Mouse (Mus musculus) macrophage (primary cell): ENCODE results near the gene Rin1. TPM values are rescaled to one million over a fixed set of nuclear protein-coding genes. Genes with fewer than 3 reads are reported as not detected.

Experiments
- H3K27ac ChIP-seq: fragments of 350-480 bp; formaldehyde crosslinking; 2 replicates; pipeline ENCODE4 v1.9.0; 2021
- H3K36me3 ChIP-seq: fragments of 350-480 bp; formaldehyde crosslinking; 2 replicates; pipeline ENCODE4 v1.9.0; 2021; ENCODE audit errors: inconsistent target
- H3K4me3 ChIP-seq: fragments of 350-480 bp; formaldehyde crosslinking; 2 replicates; pipeline ENCODE4 v1.9.0; 2021; ENCODE audit errors: inconsistent target
- H3K79me2 ChIP-seq: fragments of 350-480 bp; formaldehyde crosslinking; 2 replicates; pipeline ENCODE4 v1.9.0; 2021; ENCODE audit errors: inconsistent target
- WGBS: methylation state at CpG from one replicate; pipeline ENCODE4 v1.1.7; 2026; ENCODE audit warnings: inconsistent platforms; ENCODE audit not compliant: missing documents; 5-methylcytosine and 5-hydroxymethylcytosine counted together
- polyA plus RNA-seq: library from polyadenylated mRNA; stranded (reverse); fragments of 250-400 nt; gene quantifications from 3 replicates; pipeline ENCODE4 v1.2.4, GENCODE M21; 2018; ENCODE audit warnings: inconsistent platforms

The Rin1 gene
- polyA plus RNA-seq, 1 experiment from 2014 or later = 0.11 TPM

DNA sequence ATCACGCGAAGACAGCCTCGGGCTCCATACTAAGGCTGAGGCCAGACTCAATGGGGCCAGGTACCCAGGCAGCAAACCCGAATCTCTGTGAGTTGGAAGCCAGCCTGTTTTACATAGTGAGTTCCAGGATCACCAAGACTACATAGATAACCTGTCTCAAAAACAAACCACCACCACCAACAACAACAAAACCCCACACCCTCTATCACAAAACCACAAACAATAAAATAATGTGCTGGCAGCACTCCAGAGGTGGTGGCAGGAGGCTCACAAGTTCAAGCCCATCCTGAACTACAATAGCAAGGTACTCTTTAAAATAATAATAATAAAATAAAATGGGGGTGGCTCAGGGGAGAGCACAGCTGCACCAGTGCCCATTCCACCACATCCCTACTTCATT is 13.7 kb upstream of the Rin1 start:
- no peaks in the 10 kb centered on the region for H3K36me3 ChIP-seq
- H3K4me3 ChIP-seq = no peak overlapping the region
- H3K79me2 ChIP-seq = peaks cover 16% of the 10 kb centered on the region
- no peak overlapping the region for H3K27ac ChIP-seq
- WGBS = 95% methylated on average over 4 of the region's 4 CpGs

DNA sequence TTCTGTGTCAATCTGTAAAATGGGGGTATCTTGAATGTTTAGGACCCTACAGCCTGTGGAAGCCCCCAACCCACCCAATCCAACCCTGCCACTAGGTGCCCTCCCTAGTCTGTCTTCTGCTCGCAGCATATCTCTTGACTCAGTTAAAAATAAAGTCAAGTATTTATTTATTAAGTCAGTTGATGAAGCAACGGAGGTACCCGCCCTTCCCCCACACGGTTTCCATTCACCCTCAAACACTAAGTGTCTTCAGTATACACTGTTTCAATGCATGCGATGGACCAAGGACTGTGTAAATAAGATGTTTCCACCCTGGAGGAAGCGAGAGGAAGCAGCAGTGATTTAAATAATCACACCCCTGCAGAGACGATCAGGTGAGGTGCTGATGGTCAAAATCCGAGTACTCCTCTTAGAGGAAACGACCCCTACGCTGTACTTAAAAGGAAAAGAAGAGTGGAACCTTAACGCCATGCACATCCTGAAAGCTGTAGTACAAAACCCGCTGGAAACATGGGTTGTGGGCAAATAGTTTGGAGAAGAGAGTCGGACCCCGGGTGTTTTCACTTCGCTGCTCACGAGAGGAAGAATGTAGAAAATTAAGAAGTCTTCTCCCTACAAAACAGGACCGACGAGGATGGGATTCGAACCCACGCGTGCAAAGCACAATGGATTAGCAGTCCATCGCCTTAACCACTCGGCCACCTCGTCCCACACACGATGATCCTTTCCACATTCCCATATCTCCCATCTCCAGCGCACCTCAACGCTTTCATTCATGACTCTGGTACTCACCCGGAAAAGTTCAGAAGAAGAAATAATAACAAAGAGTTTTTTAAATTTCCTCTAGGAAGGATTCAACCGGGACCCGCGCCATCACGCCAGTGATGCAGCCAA is 12.4 kb upstream of the Rin1 start:
- WGBS = 13% methylated on average over 32 of the region's 32 CpGs
- Histone ChIP-seq H3K27ac (no peak overlapping the region), H3K36me3 (no peaks in the 10 kb centered on the region), H3K79me2 (peaks cover 30% of the 10 kb centered on the region), H3K4me3 (peak overlapping the region; percentile 92)

DNA sequence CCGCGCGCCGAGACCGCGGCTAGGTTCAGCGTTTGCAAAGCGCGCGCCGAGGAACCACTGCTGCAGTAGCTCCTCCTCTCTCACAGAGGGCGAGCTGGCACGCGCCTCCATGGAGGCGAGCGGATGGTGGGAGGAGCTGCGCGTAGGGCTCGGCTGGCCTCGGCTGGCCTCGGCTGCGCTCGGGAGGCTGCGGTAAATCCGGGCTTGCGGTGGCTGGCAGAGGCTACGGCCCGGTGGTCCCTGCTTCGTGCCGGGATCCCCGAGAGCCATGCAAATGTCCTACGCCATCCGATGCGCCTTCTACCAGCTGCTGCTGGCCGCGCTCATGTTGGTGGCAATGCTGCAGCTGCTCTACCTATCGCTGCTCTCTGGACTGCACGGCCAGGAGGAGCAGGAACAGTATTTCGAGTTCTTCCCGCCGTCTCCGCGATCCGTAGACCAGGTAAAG is 11.5 kb upstream of the Rin1 start, which contains the start of the genes B4gat1 and AC124502.3:
Gene B4gat1, plus strand, starts transcription at position 118 of the 448 bp plus-strand sequence.
Gene AC124502.3, plus strand, starts transcription at position 183 of the 448 bp plus-strand sequence.
- H3K79me2 ChIP-seq = peaks cover 38% of the 10 kb centered on the region
- peak within 1 kb of the TSS; percentile 38 for H3K27ac ChIP-seq
- WGBS = under 1% methylated on average over 33 of the region's 44 CpGs
- peak within 1 kb of the TSS; percentile 92 for H3K4me3 ChIP-seq
- H3K36me3 ChIP-seq = no peaks in the 10 kb centered on the region

DNA sequence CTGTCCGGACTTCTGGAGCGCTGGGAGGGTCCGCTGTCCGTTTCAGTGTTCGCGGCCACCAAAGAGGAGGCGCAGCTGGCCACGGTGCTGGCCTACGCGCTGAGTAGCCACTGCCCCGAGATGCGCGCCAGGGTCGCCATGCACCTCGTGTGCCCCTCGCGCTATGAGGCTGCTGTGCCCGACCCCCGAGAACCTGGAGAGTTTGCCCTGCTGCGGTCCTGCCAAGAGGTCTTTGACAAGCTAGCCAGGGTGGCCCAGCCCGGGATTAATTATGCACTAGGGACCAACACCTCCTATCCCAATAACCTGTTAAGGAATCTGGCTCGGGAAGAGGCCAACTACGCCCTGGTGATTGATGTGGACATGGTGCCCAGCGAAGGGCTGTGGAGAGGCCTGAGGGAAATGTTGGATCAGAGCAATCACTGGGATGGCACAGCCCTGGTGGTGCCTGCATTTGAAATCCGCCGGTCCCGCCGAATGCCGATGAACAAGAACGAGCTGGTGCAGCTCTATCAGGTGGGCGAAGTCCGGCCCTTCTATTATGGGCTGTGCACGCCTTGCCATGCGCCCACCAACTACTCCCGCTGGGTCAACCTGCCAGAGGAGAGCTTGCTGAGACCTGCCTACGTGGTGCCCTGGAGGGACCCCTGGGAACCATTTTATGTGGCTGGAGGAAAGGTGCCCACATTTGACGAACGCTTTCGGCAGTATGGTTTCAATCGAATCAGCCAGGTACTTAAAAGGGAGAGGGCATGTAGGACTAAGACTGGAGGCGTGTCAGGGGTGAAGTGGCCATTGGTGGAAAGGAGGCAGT is 10.8 kb upstream of the Rin1 start:
- 25% methylated on average over 40 of the region's 41 CpGs for WGBS
- Histone ChIP-seq H3K36me3 (no peaks in the 10 kb centered on the region), H3K27ac (no peak overlapping the region), H3K4me3 (peak overlapping the region; percentile 92), H3K79me2 (peaks cover 46% of the 10 kb centered on the region)

DNA sequence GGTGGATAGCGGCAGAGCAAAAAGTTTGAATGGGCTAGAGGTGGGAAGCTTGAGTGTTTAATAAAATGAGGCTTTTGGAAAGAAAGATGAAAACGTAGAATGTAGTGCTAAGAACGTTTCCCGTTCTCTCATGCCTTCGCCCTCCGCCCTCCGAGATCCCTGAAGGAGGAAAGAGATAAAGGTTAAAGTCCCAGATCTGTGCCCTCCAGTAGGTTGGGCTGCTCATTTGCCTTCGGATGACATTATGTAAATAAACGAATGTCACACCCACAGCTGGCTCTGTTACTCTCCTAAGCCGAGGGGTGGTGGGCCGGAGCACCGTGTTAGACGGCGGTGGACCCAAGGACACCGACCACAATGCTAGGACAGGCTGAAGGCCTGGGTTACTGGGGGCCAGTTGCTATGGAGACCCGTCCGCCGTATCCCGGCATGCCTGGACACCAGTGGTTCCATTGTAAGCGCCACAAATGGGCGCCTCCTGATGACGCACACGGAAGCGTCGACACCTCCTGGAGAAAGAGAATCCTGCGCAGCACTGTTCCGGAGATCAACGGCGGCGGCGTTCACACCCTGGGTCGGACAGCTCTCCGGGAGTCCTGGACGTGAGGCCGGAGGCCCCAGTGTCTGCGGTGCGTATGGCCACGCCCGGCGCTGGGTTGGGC is 9.3 kb upstream of the Rin1 start, which contains the start of gene Brms1:
Gene Brms1, plus strand, starts transcription at position 493 of the 662 bp plus-strand sequence.
- Histone ChIP-seq H3K4me3 (peak within 1 kb of the TSS; percentile 92), H3K36me3 (peaks cover 7% of the 10 kb centered on the region; the same call in 1 of the 2 replicates), H3K27ac (peak within 1 kb of the TSS; percentile 51), H3K79me2 (peaks cover 57% of the 10 kb centered on the region)
- WGBS = 5% methylated on average over 40 of the region's 40 CpGs

DNA sequence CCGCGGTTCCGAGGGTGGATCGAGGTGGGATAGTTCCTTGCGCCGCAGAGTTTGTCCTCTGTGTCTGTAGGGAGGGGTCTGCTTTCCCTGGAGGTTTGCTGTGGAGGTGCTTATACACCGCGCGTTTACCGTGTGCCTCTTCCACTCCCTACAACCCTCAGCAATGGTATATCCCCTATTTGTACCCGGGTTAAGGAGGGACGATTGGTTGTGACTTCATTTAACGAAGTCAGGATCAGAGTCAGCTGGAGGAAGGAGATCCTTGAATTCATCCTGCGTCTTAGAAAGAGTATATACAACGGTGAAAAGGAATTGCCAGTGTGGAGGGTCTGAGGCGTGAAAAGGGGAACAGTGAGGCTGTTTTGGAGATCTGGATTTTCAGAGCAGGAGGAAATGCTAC is 8.7 kb upstream of the Rin1 start:
- peak overlapping the region; percentile 92 for H3K4me3 ChIP-seq
- WGBS = 0% methylated on average over 16 of the region's 16 CpGs

DNA sequence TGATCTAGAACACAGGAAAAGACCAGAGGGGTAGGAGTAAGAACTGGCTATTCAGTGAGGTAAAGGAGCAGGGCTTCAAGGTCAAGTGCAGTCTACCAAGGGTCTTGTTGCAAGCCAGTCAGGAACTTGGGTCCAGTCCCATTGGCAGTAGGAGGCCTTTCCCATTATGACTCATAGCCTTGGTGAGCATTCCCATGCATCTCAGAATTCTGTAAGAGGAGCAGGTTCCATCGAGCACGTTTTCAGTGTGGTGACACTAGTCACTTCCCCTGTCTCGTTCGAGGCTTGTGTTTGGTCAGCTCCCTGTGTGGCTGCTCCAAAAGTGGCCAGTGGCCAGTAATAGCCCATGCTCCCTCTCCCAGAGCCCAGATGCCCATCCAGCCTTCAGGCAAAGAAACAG is 4.8 kb upstream of the Rin1 start:
- no peak overlapping the region for H3K27ac ChIP-seq
- H3K79me2 ChIP-seq = peaks cover 44% of the 10 kb centered on the region
- peaks cover 46% of the 10 kb centered on the region for H3K36me3 ChIP-seq
- no peak overlapping the region for H3K4me3 ChIP-seq
- WGBS = 81% methylated on average over 4 of the region's 4 CpGs

More for the DNA sequence above, 8.7 kb upstream of the Rin1 start:
- peaks cover 12% of the 10 kb centered on the region for H3K36me3 ChIP-seq
- H3K27ac ChIP-seq = peak overlapping the region; percentile 51
- peaks cover 57% of the 10 kb centered on the region for H3K79me2 ChIP-seq

DNA sequence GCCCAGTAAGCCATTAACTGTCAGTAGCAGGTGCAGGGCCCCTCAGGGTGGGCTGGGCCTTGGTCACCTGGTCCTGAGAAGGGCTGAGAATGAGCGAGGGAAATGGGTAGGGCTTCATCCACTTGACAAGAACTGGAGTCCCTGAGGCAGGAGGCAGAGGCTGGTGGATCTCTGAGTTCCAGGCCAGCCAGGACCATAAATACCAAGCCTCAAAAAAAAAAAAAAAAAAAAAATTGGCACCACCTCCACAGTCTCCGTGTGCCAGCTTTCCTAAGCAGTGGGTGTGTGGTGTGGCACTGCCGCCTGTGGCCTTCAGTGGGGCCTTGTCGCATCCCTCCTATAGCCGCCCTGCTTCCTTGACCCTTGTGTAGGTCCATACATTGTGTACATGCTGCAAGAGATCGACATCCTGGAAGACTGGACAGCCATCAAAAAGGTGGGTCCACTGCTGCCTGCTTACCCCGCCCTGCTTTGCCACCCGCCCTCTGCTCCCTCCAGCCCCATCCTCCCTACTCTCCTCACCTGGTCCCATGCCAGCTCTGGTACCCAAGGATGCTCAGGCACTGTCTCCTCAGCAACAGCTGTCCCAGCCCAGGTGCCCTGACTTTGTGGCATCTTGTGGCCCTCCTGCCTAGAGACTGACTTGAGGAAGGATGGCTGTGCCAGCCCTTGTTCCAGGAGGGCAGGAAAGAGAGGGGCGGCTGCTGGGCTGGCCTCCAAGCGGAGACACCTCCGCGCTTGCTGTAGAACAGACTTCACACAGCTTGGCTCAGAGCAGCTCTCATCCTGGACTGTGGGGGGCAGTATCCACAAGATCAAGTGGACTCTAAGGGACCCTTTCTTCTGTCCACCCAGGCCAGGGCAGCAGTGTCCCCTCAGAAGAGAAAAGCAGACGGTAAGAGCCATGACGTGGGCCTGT is 1.9 kb upstream of the Rin1 start:
- WGBS = 97% methylated on average over 12 of the region's 14 CpGs
- Histone ChIP-seq H3K27ac (no peak overlapping the region), H3K79me2 (peaks cover 22% of the 10 kb centered on the region), H3K36me3 (peaks cover 46% of the 10 kb centered on the region), H3K4me3 (no peak overlapping the region)

DNA sequence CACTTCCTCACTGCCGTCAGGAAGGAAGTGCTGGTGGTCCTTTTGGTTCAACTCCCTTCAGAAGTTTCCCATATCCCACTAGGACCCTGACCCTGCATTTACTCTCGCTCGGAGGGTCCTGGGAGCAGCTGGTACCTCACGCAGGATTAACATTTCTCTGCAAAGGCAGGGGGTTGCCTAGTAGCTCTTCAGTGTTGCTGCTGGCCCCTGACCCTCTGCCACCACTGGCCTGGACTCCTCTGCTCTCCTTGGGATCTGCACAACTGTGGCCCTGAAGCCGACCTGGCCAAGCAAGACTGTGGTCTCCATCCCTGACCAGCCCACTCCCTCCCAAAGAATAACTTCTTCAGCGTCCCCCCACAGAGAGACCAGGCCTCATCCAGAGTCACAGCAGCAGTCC is 956 bp upstream of the Rin1 start:
- H3K36me3 ChIP-seq = peaks cover 46% of the 10 kb centered on the region
- 86% methylated on average over 6 of the region's 6 CpGs for WGBS
- no peak overlapping the region for H3K27ac ChIP-seq
- H3K79me2 ChIP-seq = peaks cover 13% of the 10 kb centered on the region
- no peak overlapping the region for H3K4me3 ChIP-seq

DNA sequence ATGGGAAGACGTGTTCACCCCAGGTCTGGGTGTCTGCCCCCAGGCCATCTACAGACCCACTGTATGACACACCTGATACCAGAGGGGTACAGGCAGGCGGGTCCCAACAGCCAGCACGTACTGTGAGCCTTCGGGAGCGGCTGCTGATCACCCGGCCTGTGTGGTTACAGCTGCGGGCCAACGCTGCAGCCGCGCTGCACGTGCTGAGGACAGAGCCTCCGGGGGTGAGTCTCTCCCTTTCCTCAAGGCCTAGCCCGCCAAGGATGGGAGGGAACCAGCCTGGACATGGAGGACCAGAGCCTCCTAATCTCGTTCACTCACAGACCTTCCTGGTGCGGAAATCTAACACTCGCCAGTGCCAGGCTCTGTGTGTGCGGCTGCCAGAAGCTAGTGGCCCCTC is 750 bp downstream of the Rin1 start:
- no peak overlapping the region for H3K27ac ChIP-seq
- no peaks in the 10 kb centered on the region for H3K79me2 ChIP-seq
- H3K4me3 ChIP-seq = no peak overlapping the region
- H3K36me3 ChIP-seq = peaks cover 39% of the 10 kb centered on the region
- WGBS = 34% methylated on average over 17 of the region's 17 CpGs

DNA sequence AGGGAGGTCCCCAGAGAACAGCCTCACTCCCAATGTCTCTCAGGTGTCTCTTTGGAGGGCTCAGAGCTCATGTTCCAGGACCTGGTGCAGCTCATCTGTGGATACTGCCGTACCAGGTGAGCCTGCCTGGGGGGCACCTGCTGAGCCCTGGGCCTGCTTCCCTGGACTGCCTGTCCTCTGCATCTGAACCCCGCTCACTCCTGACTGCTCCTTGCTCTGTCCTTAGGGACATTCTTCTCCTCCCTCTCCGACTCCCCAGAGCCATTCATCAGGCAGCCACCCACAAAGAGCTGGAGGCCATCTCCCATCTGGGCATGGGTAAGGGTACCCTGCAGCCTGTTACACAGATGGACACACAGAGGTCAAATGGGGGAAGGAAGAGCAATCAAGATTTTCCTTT is 1.2 kb downstream of the Rin1 start:
- peaks cover 34% of the 10 kb centered on the region for H3K36me3 ChIP-seq
- H3K27ac ChIP-seq = no peak overlapping the region
- WGBS = 86% methylated on average over 3 of the region's 3 CpGs
- no peaks in the 10 kb centered on the region for H3K79me2 ChIP-seq
- H3K4me3 ChIP-seq = no peak overlapping the region

DNA sequence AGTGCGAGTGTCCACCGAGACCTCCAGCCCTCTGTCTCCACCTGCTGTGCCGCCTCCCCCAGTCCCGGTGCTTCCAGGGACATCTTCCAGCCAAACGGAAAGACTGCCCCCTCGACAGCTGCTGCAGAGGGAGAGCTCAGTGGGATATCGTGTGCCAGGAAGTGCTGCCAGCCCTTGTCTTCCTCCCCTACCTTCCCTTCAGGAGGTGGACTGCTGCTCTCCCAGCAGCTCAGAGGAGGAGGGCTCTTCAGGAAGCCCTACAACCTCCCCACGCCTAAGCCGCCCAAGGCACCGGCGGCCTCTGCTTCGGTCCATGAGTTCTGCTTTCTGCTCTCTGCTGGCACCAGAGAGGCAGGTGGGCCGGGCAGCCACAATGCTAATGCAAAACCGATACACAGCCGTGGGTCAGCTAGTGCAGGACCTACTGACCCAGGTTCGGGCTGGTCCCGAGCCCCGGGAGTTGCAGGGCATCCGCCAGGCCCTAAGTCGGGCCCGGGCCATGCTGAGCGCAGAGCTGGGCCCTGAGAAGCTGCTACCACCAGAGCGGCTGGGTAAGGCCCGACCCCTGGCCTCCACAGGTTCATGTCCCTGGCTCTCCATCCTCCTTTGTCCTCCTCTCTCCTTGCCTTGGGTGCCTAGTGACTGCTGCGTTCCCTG is 2.0 kb downstream of the Rin1 start:
- Histone ChIP-seq H3K27ac (no peak overlapping the region), H3K36me3 (peaks cover 27% of the 10 kb centered on the region; the same call in 1 of the 2 replicates), H3K4me3 (no peak overlapping the region), H3K79me2 (no peaks in the 10 kb centered on the region)
- 53% methylated on average over 22 of the region's 25 CpGs for WGBS

DNA sequence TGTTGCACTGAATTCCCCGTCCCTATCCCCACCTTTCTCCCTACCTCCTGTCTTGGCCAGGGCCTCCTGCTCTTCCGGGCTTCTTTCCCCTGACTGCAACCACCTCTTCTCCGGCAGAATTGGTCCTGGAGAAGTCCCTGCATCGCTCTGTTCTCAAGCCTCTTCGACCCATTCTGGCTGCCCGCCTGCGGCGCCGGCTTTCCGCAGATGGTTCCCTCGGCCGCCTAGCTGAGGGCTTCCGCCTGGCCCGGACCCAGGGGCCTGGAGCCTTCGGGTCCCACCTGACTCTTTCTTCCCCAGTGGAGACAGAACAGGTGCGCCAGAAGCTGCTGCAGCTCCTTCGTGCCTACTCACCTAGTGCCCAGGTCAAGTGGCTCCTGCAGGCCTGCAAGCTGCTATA is 2.6 kb downstream of the Rin1 start:
- WGBS = 86% methylated on average over 7 of the region's 17 CpGs
- H3K79me2 ChIP-seq = no peaks in the 10 kb centered on the region
- H3K27ac ChIP-seq = no peak overlapping the region
- peaks cover 21% of the 10 kb centered on the region; the same call in 1 of the 2 replicates for H3K36me3 ChIP-seq
- no peak overlapping the region for H3K4me3 ChIP-seq
